Mouse (Mus musculus) heart, embryonic 16.5 days (tissue): Measurements from ENCODE around the gene Tgm3. TPM values are rescaled to one million over a fixed set of nuclear protein-coding genes. Genes with fewer than 3 reads are reported as not detected.
A peak's percentile ranks its signal among the peaks of the same experiment; 100 is the strongest.

ENCODE experiments used
- ATAC-seq: fragments of 200-750 bp; cut with Nextera tagmentation; replicated peaks from 2 replicates; pipeline ENCODE4 v1.8.0; 2017; ENCODE audit warnings: moderate number of reproducible peaks; ENCODE audit not compliant: insufficient read depth, low FRiP score; ENCODE audit errors: extremely low read depth
- H3K27ac ChIP-seq: fragments of 300-500 bp; sonication (generic); 2 replicates; pipeline ENCODE4 v1.5.1; 2014; ENCODE audit warnings: mild to moderate bottlenecking, low read length, control low read depth, moderate library complexity
- H3K27me3 ChIP-seq: fragments of 300-500 bp; sonication (generic); 2 replicates; pipeline ENCODE4 v1.6.1; 2014; ENCODE audit warnings: low read length, mixed read lengths; ENCODE audit not compliant: control insufficient read depth, insufficient read depth
- H3K36me3 ChIP-seq: fragments of 300-500 bp; sonication (generic); 2 replicates; pipeline ENCODE4 v1.6.1; 2014; ENCODE audit not compliant: control insufficient read depth, insufficient read depth
- H3K4me1 ChIP-seq: fragments of 300-500 bp; sonication (generic); 2 replicates; pipeline ENCODE4 v1.6.1; 2014; ENCODE audit warnings: low read length, mixed read lengths; ENCODE audit not compliant: control insufficient read depth, insufficient read depth
- H3K4me2 ChIP-seq: fragments of 300-500 bp; sonication (generic); 2 replicates; pipeline ENCODE4 v1.6.1; 2014; ENCODE audit warnings: low read depth, mild to moderate bottlenecking, control low read depth, low read length
- H3K4me3 ChIP-seq: fragments of 300-500 bp; sonication (generic); 2 replicates; pipeline ENCODE4 v1.5.1; 2014; ENCODE audit warnings: mild to moderate bottlenecking, control low read depth, low read length
- H3K9ac ChIP-seq: fragments of 300-500 bp; sonication (generic); 2 replicates; pipeline ENCODE4 v1.6.1; 2014; ENCODE audit warnings: low read length, control low read depth
- H3K9me3 ChIP-seq: fragments of 300-500 bp; sonication (generic); replicated peaks from 2 replicates; pipeline ENCODE4 v1.6.1; 2016; ENCODE audit warnings: low read length; ENCODE audit not compliant: control insufficient read depth
- WGBS: fragments of 180-500 bp; shearing (Covaris S2); extraction: QIAGEN DNeasy Blood & Tissue Kit; methylation state at CpG from one replicate; pipeline ENCODE4 v1.1.7; 2014; 5-methylcytosine and 5-hydroxymethylcytosine counted together
- polyA plus RNA-seq: library from polyadenylated mRNA; unstranded; fragments of >200 nt; fragmentation: Nextera tagmentation; extraction: Ambion mirVana; gene quantifications from 2 replicates; pipeline ENCODE4 v1.2.1, GENCODE M21; 2015

Tgm3 gene
- polyA plus RNA-seq, 1 experiment from 2014 or later: not detected

DNA sequence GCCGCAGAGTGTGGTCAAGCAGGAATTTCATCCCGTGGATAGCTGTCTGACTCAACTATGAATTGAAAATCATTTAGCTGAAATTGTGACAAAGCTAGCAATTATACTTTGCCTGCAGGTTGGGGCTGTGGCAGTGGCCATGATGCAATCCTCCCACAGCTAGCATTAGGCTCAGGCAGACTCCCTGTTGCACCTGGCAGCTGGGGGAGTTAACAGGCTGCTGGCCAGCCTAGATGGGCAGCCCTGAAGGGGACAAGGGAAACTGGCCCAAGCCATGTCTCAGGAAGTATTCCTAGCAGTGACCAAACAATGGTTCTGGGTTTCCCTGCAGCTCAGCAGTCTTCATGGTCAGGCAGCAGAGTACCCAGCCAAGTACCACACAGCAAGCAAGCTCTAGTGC, 2.8 kb upstream of the Tgm3 start:
- no peak for ATAC-seq
- Histone ChIP-seq H3K36me3 (no peaks in the 10 kb centered on the region), H3K4me2 (no peak overlapping the region), H3K9ac (no peak overlapping the region), H3K4me1 (peaks cover 2% of the 10 kb centered on the region), H3K27ac (no peak overlapping the region), H3K4me3 (no peak overlapping the region), H3K9me3 (no peaks in the 10 kb centered on the region), H3K27me3 (no peaks in the 10 kb centered on the region)
- WGBS: 83% methylated on average over 2 of the region's 2 CpGs

- Histone ChIP-seq H3K27ac (no peak overlapping the region), H3K4me3 (no peak overlapping the region), H3K36me3 (no peaks in the 10 kb centered on the region), H3K4me2 (no peak overlapping the region), H3K9me3 (no peaks in the 10 kb centered on the region), H3K27me3 (no peaks in the 10 kb centered on the region), H3K9ac (no peak overlapping the region), H3K4me1 (no peaks in the 10 kb centered on the region)
- no peak for ATAC-seq
Observed at GRCm38 (mm10) chr2:130013646-130014045, 1.5 kb downstream of the Tgm3 start.

DNA sequence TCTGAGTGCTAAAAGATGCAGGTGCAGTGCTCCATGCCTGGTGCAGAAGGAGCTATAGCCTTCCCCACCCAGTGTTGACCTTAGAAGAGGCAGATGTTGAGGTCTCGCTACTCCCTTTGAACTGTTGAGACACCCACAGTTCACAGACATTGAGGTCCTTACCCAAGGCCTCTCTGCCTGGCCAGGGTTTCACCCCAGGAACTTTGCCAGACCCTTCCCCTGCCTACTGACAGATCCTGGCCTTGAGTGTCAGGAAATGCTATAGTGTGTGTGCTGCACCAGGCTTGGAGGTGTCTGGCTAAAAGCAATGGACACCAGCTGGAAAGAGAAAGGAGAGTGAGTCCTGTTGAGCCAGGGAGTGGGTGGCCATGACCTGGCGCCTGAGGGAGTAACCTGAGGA, 3.0 kb downstream of the Tgm3 start:
- Histone ChIP-seq H3K27me3 (no peaks in the 10 kb centered on the region), H3K4me2 (no peak overlapping the region), H3K27ac (no peak overlapping the region), H3K4me1 (no peaks in the 10 kb centered on the region), H3K9ac (no peak overlapping the region), H3K36me3 (no peaks in the 10 kb centered on the region), H3K9me3 (no peaks in the 10 kb centered on the region), H3K4me3 (no peak overlapping the region)
- WGBS: 94% methylated on average over 2 of the region's 2 CpGs
- ATAC-seq: no peak

DNA sequence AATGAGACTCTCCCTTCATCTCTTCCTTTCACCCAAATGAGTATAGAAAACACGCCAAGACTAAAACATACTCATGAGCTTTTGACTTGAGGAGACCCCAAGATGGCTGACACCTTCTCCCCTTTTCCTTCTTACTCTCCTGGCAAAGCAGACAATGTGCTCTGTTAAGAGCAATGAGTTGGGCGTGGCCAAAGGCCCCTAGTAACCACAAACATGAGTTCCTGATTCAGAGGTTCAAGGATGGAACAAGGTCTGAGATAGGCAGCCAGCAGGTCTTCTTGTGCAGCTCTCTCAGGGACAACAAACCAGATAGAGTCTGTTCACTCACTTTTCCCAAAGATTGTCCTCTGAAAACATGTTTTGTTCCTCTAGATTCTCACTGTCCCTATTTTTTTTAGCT, 5.9 kb downstream of the Tgm3 start:
- H3K4me1 ChIP-seq: no peaks in the 10 kb centered on the region
- no peak overlapping the region for H3K27ac ChIP-seq
- no peaks in the 10 kb centered on the region for H3K27me3 ChIP-seq
- no peak overlapping the region for H3K4me3 ChIP-seq
- no peaks in the 10 kb centered on the region for H3K9me3 ChIP-seq
- H3K9ac ChIP-seq: no peak overlapping the region
- 80% methylated on average over 2 of the region's 2 CpGs for WGBS
- no peaks in the 10 kb centered on the region for H3K36me3 ChIP-seq
- H3K4me2 ChIP-seq: no peak overlapping the region
- no peak for ATAC-seq

DNA sequence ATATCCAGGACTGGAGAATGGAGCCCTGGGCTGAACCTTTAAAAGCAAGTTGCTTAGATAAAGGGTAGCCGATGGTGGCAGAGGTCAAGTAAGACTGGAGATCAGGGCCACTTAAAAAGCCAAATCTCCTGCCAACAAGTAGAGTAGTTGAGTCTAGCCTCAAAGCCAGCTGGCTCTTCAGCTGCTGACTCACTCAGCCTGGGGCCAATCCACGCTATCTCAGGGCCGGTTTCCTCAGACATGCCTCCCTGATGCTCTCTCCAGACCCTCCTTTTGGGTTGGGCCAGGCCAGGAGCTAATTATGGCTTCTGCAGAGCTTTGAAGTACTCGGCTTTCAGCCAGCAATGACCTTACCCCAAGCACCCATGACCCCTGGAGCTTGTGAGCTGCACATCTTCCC, 15.7 kb downstream of the Tgm3 start:
- ATAC-seq: peak; percentile 49
- Histone ChIP-seq H3K4me1 (peaks cover 13% of the 10 kb centered on the region), H3K27ac (no peak overlapping the region), H3K4me2 (no peak overlapping the region), H3K27me3 (no peaks in the 10 kb centered on the region), H3K9ac (no peak overlapping the region), H3K4me3 (no peak overlapping the region), H3K36me3 (no peaks in the 10 kb centered on the region), H3K9me3 (no peaks in the 10 kb centered on the region)
- WGBS: 40% methylated on average over 4 of the region's 4 CpGs

DNA sequence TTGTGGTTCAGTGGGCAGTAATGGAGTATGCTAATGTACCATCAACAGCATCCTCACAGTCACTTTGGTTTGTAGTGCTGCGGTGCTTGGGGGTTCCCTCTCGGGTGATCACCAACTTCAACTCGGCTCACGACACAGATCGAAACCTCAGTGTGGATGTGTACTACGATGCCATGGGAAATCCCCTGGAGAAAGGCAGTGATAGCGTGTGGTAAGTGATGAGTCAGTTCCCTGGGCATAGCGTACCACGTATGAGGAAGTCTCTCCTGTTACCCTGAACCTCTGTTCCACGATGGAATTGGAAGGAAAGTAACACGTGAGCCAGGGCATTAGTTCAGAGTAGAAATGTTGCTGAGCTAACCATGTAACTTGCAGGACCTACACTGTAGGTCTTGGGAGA, 17.7 kb downstream of the Tgm3 start:
- Histone ChIP-seq H3K9me3 (no peaks in the 10 kb centered on the region), H3K27me3 (no peaks in the 10 kb centered on the region), H3K9ac (no peak overlapping the region), H3K4me2 (no peak overlapping the region), H3K4me1 (peaks cover 13% of the 10 kb centered on the region), H3K27ac (no peak overlapping the region), H3K4me3 (no peak overlapping the region), H3K36me3 (no peaks in the 10 kb centered on the region)
- 83% methylated on average over 11 of the region's 11 CpGs for WGBS
- no peak for ATAC-seq

GRCm38 (mm10) chr2:130032661-130033060, 20.5 kb downstream of the Tgm3 start:
- no peak overlapping the region for H3K4me2 ChIP-seq
- peaks cover 12% of the 10 kb centered on the region for H3K4me1 ChIP-seq
- H3K9ac ChIP-seq: no peak overlapping the region
- no peak overlapping the region for H3K4me3 ChIP-seq
- no peaks in the 10 kb centered on the region for H3K9me3 ChIP-seq
- no peaks in the 10 kb centered on the region for H3K36me3 ChIP-seq
- ATAC-seq: no peak
- WGBS: 38% methylated on average over 3 of the region's 3 CpGs
- H3K27me3 ChIP-seq: no peaks in the 10 kb centered on the region
- no peak overlapping the region for H3K27ac ChIP-seq

DNA sequence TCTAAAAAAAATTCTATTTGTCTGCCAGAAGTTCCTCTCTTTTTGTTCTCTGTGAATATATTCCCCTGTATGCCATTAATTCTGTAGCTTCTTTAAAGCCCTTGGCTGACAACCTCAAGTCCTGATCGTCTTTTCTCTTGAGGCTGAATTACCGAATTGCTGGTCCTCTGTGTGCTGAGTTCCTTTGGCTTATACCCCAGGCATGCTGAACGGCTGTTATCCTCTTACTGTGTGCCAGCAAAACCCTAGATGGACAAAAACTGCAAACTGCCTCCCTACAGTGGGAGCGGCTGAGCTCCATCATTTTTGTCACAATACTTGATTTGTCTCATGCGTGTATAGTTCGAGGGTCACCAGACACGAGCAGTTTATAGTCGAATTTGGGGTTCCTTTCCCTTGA, 24.7 kb downstream of the Tgm3 start:
- Histone ChIP-seq H3K4me2 (no peak overlapping the region), H3K4me3 (no peak overlapping the region), H3K36me3 (no peaks in the 10 kb centered on the region), H3K27me3 (no peaks in the 10 kb centered on the region), H3K9me3 (no peaks in the 10 kb centered on the region), H3K27ac (no peak overlapping the region), H3K9ac (no peak overlapping the region), H3K4me1 (peaks cover 5% of the 10 kb centered on the region; the same call in 1 of the 2 replicates)
- 80% methylated on average over 8 of the region's 8 CpGs for WGBS
- no peak for ATAC-seq

GRCm38 (mm10) chr2:130038971-130039370, 26.8 kb downstream of the Tgm3 start:
- no peaks in the 10 kb centered on the region for H3K9me3 ChIP-seq
- no peak for ATAC-seq
- no peaks in the 10 kb centered on the region for H3K36me3 ChIP-seq
- no peak overlapping the region for H3K9ac ChIP-seq
- H3K4me3 ChIP-seq: no peak overlapping the region
- H3K27me3 ChIP-seq: no peaks in the 10 kb centered on the region
- 77% methylated on average over 3 of the region's 3 CpGs for WGBS
- H3K4me1 ChIP-seq: no peaks in the 10 kb centered on the region
- no peak overlapping the region for H3K4me2 ChIP-seq
- H3K27ac ChIP-seq: no peak overlapping the region
